Mouse (Mus musculus): ENCODE measurements around the gene Tgfa. TPM values are rescaled to one million over a fixed set of nuclear protein-coding genes. Genes with fewer than 3 reads are reported as not detected.

Tgfa gene
- polyA plus RNA-seq, 1 experiment from 2014 or later: 2.1 TPM

- H3K9ac ChIP-seq: no peak overlapping the region
- no peak overlapping the region for H3K4me3 ChIP-seq
- no peak for ATAC-seq
- H3K36me3 ChIP-seq: no peaks in the 10 kb centered on the region
- 0 out of 2 replicates have a peak, but pooled peaks cover 2% of the 10 kb centered on the region for H3K27me3 ChIP-seq (replicated peaks)
- WGBS (ENCODE audit: insufficient replicate concordance): 61% methylated on average over 12 of the region's 12 CpGs
- H3K27ac ChIP-seq: no peak overlapping the region
- no peak overlapping the region for H3K4me2 ChIP-seq
- H3K4me1 ChIP-seq: 0 out of 2 replicates have a peak, but pooled peaks cover 9% of the 10 kb centered on the region
- H3K9me3 ChIP-seq (replicated peaks): no peaks in the 10 kb centered on the region
Observed at GRCm38 (mm10) chr6:86211081-86211763, 16.2 kb downstream of the Tgfa start.

- Histone ChIP-seq H3K36me3 (no peaks in the 10 kb centered on the region), H3K9me3 (replicated peaks) (no peaks in the 10 kb centered on the region), H3K4me1 (0 out of 2 replicates have a peak, but pooled peaks cover 9% of the 10 kb centered on the region), H3K27me3 (replicated peaks) (0 out of 2 replicates have a peak, but pooled peaks cover 2% of the 10 kb centered on the region), H3K4me2 (no peak overlapping the region), H3K27ac (no peak overlapping the region), H3K4me3 (no peak overlapping the region), H3K9ac (no peak overlapping the region)
- WGBS (ENCODE audit: insufficient replicate concordance): 59% methylated on average over 3 of the region's 3 CpGs
- ATAC-seq: no peak
Observed at GRCm38 (mm10) chr6:86212871-86213640, 18.0 kb downstream of the Tgfa start.

- no peak overlapping the region for H3K4me3 ChIP-seq
- H3K4me2 ChIP-seq: no peak overlapping the region
- no peak for ATAC-seq
- no peaks in the 10 kb centered on the region for H3K9me3 ChIP-seq (replicated peaks)
- WGBS (ENCODE audit: insufficient replicate concordance): 68% methylated on average over 2 of the region's 2 CpGs
- H3K36me3 ChIP-seq: no peaks in the 10 kb centered on the region
- no peak overlapping the region for H3K27ac ChIP-seq
- H3K27me3 ChIP-seq (replicated peaks): 0 out of 2 replicates have a peak, but pooled peaks cover 2% of the 10 kb centered on the region
- peaks cover 14% of the 10 kb centered on the region for H3K4me1 ChIP-seq
- H3K9ac ChIP-seq: no peak overlapping the region
Observed at GRCm38 (mm10) chr6:86218066-86218465, 23.0 kb downstream of the Tgfa start.

GRCm38 (mm10) chr6:86218739-86219138 is 23.7 kb downstream of the Tgfa start:
- Histone ChIP-seq H3K36me3 (no peaks in the 10 kb centered on the region), H3K9me3 (replicated peaks) (no peaks in the 10 kb centered on the region), H3K27me3 (replicated peaks) (0 out of 2 replicates have a peak, but pooled peaks cover 2% of the 10 kb centered on the region), H3K9ac (no peak overlapping the region), H3K27ac (no peak overlapping the region), H3K4me1 (peaks cover 14% of the 10 kb centered on the region), H3K4me2 (no peak overlapping the region), H3K4me3 (no peak overlapping the region)
- WGBS (ENCODE audit: insufficient replicate concordance): 47% methylated on average over 4 of the region's 4 CpGs
- no peak for ATAC-seq

- H3K9me3 ChIP-seq (replicated peaks): no peaks in the 10 kb centered on the region
- peak; percentile 44 for ATAC-seq
- H3K4me2 ChIP-seq: no peak overlapping the region
- H3K27me3 ChIP-seq (replicated peaks): 0 out of 2 replicates have a peak, but pooled peaks cover under 1% of the 10 kb centered on the region
- H3K9ac ChIP-seq: no peak overlapping the region
- H3K4me1 ChIP-seq: peaks cover 14% of the 10 kb centered on the region
- H3K27ac ChIP-seq: no peak overlapping the region
- 27% methylated on average over 5 of the region's 5 CpGs for WGBS (ENCODE audit: insufficient replicate concordance)
- H3K4me3 ChIP-seq: no peak overlapping the region
- H3K36me3 ChIP-seq: no peaks in the 10 kb centered on the region
Observed at GRCm38 (mm10) chr6:86219494-86219893, 24.5 kb downstream of the Tgfa start.

DNA sequence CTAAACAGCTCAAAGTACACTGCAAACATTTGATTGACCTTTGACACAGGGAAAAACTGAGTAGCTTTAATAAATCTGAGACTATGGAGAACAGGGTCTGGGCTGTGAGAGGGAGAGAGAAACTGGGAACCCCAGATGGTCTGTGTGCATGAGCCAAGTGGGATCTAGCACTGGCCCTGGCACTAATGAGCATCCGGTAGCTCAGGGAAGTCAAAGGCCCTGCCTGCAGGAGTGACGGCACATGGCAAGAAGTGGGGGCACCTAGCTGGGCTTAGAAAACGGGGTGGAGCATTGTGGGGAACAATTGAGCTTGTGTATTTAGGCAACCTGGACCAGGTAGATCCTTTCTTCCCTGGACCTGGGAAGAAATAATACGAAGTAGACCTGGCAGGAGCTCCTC is 25.1 kb downstream of the Tgfa start:
- H3K4me1 ChIP-seq: peaks cover 14% of the 10 kb centered on the region
- 68% methylated on average over 4 of the region's 4 CpGs for WGBS (ENCODE audit: insufficient replicate concordance)
- no peaks in the 10 kb centered on the region for H3K9me3 ChIP-seq (replicated peaks)
- H3K4me2 ChIP-seq: no peak overlapping the region
- no peak for ATAC-seq
- no peak overlapping the region for H3K4me3 ChIP-seq
- H3K36me3 ChIP-seq: no peaks in the 10 kb centered on the region
- no peaks in the 10 kb centered on the region for H3K27me3 ChIP-seq (replicated peaks)
- H3K27ac ChIP-seq: no peak overlapping the region
- no peak overlapping the region for H3K9ac ChIP-seq

DNA sequence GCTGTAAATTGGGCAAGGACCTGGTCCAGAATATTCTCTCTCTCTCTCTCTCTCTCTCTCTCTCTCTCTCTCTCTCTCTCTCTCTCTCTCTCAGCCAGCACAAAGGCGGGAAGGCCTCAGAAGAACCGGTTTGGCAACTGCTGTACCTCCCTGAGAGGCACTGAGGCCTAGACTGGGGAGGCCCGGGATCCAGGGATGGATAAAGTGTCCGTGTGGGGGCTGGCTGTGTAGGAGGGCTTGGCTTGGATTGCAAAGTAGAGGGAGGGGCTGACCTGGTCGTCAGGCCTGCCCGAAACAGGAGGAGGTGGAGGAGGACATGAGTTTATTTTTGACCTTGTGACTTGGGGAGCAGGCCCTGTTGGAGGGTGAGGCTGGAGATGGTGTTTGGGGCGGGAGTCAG is 27.4 kb downstream of the Tgfa start:
- WGBS (ENCODE audit: insufficient replicate concordance): 45% methylated on average over 7 of the region's 7 CpGs
- H3K4me1 ChIP-seq: peaks cover 14% of the 10 kb centered on the region

DNA sequence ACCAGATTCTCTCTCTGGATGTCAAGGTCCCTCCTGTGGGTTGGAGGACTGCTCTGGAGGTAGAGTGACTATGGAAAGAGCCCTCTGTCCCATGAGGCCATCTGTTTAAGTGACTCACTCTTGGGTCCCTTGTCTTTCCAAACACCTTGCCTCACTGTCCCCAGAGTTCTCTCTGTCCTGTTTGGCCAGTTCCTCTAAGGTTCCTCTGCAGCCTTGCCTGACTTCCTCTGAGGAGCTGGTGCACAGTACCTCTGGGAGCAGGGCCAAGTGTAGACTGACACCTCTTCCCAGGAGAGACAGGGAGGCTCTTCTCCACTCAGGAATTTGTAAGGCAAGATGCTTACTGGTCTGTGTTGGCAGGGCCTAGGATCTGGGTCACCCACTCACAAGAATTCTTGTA is 30.6 kb downstream of the Tgfa start:
- Histone ChIP-seq H3K36me3 (no peaks in the 10 kb centered on the region), H3K9me3 (replicated peaks) (no peaks in the 10 kb centered on the region), H3K4me2 (no peak overlapping the region), H3K27me3 (replicated peaks) (no peaks in the 10 kb centered on the region), H3K4me3 (no peak overlapping the region), H3K27ac (no peak overlapping the region), H3K9ac (no peak overlapping the region), H3K4me1 (no peaks in the 10 kb centered on the region)
- no peak for ATAC-seq

More for the DNA sequence above, 27.4 kb downstream of the Tgfa start:
- no peaks in the 10 kb centered on the region for H3K36me3 ChIP-seq
- no peaks in the 10 kb centered on the region for H3K27me3 ChIP-seq (replicated peaks)
- H3K9me3 ChIP-seq (replicated peaks): no peaks in the 10 kb centered on the region
- H3K9ac ChIP-seq: no peak overlapping the region
- H3K4me3 ChIP-seq: no peak overlapping the region
- no peak for ATAC-seq
- H3K27ac ChIP-seq: no peak overlapping the region
- H3K4me2 ChIP-seq: no peak overlapping the region

- H3K27me3 ChIP-seq (replicated peaks): no peaks in the 10 kb centered on the region
- no peaks in the 10 kb centered on the region for H3K4me1 ChIP-seq
- H3K36me3 ChIP-seq: no peaks in the 10 kb centered on the region
- no peak overlapping the region for H3K4me2 ChIP-seq
- H3K27ac ChIP-seq: no peak overlapping the region
- H3K9ac ChIP-seq: no peak overlapping the region
- H3K9me3 ChIP-seq (replicated peaks): no peaks in the 10 kb centered on the region
- WGBS (ENCODE audit: insufficient replicate concordance): 43% methylated on average over 5 of the region's 5 CpGs
- no peak overlapping the region for H3K4me3 ChIP-seq
- ATAC-seq: no peak
Observed at GRCm38 (mm10) chr6:86232367-86232766, 37.3 kb downstream of the Tgfa start.

GRCm38 (mm10) chr6:86233512-86234430 is 38.7 kb downstream of the Tgfa start:
- H3K36me3 ChIP-seq: no peaks in the 10 kb centered on the region
- H3K4me1 ChIP-seq: no peaks in the 10 kb centered on the region
- no peak overlapping the region for H3K27ac ChIP-seq
- no peak overlapping the region for H3K9ac ChIP-seq
- no peaks in the 10 kb centered on the region for H3K9me3 ChIP-seq (replicated peaks)
- H3K4me2 ChIP-seq: no peak overlapping the region
- WGBS (ENCODE audit: insufficient replicate concordance): 43% methylated on average over 13 of the region's 13 CpGs
- H3K4me3 ChIP-seq: no peak overlapping the region
- H3K27me3 ChIP-seq (replicated peaks): no peaks in the 10 kb centered on the region
- no peak for ATAC-seq

DNA sequence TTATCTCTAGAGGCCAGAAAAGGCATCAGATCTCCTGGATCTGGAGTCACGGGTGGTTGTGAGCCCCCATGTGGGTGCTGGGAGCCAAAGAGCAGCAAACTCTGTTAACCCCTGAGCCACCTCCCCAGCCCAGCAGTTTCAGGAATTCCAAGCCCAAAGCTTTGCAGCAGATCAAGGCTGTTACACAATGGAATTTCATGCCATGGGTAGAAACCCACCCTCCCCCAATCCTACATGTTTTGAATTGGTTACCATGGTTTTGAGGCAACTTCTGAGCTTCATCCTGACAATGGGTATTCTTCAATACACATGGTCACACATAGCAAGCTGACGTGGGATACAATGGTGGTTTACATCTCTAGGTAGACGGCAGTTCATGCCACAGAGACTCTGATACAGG is 49.8 kb downstream of the Tgfa start:
- Histone ChIP-seq H3K4me2 (no peak overlapping the region), H3K4me1 (no peaks in the 10 kb centered on the region), H3K4me3 (no peak overlapping the region), H3K9ac (no peak overlapping the region), H3K27ac (no peak overlapping the region), H3K36me3 (no peaks in the 10 kb centered on the region), H3K27me3 (replicated peaks) (no peaks in the 10 kb centered on the region; the same call in 1 of the 2 replicates), H3K9me3 (replicated peaks) (no peaks in the 10 kb centered on the region)
- ATAC-seq: no peak
- 40% methylated on average over 3 of the region's 3 CpGs for WGBS (ENCODE audit: insufficient replicate concordance)
